Mouse (Mus musculus) thymus, postnatal 36 days (tissue): ENCODE measurements around the gene Derl2.

Experiments used
- DNase-seq, 2 experiments: peaks; one replicate each; pipeline ENCODE4 v3.0.0; 2022; ENCODE audit warnings: mixed read lengths in 2 of 2

Gene Derl2

DNA sequence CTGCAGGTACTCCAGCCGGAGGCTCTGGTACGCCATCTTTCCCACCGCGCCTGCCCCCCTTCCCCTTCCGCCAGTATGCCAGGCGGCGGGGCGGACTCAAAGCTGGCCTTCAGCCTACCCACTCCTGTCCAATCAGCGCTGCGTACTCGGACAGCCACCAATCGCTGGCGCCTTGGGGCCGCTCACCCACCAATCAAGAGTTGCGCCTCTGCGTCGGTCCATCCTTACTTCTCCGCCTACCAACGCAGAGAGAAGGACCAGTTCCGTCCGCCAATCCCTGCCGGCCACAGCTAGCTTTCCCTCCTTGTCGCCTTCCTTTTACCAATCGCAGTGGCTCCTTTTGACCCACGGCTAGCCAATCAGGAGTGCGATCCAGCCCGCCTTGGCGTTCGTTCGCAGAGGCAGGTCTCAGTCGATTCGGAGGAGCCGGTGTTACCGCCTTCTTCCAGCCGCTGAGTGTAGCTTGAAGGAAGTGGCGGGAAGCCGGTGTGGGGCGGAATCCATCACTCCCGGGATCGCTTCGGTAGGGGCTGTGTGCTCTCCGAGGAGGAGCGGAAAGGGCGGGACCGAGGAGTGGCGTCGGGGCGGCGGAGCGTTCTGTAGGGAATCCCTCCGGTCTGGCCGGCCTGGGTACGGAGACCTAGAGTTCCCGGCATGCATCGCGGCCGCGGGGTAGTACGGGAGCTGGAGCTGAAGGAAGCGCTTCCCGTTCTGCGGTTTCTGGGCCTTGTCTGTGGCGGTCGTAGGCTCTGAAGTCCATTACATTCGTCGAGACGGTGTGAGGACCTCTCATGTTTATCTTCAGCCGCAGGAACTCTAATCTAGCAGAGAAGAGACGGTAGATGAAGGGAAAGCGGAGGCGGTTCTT is at the start of gene Derl2, which contains the start of gene Mis12:
Gene Derl2, minus strand, starts transcription at position 641 of the 868 bp plus-strand sequence.
Gene Mis12, plus strand, starts transcription at position 411 of the 868 bp plus-strand sequence.
- peak; percentile 97 to 99 for DNase-seq

GRCm38 (mm10) chr11:71052554-71052953 is 32.9 kb upstream of the Derl2 start:
- no peak for DNase-seq

DNA sequence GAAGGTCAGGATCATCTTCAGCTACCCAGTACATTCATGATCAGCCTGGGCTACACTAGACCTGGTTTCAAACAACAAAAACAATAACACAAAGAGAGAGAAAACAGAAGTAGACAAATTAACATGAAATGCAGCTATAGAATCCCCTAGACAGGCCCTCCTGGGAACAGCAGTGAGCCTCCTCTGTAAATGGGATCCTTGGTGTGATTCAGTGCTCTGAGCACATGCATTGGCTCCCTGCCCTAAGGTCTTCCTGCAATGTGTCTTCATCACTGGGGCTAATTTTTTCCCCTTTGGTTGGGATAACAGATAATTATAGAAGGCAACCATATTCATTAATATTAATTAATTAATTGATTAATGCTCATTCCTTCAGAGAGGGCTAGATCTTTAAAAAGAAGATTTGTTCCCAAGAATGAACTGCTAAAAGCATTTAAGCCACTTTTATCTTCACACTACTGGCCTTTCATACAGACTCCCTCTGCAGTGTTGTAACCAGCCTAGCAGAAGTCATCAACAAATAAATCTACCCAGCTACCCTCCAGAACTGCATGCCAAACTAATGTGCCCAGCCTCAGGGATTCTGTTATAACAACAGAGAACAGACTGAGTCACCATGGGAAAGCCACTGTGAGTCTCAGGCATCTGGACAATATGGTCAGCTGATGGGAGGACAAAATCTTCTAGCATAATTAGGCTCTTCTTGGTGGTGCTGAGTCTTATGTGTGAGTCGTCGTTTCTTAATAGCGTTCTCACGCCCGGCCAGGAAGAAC is 20.1 kb upstream of the Derl2 start:
- DNase-seq, result no peak

- peak; percentile 2 to 11 for DNase-seq
Measured at GRCm38 (mm10) chr11:71033163-71033761, 13.6 kb upstream of the Derl2 start, which contains the start of gene 6330403K07Rik. 6330403K07Rik (minus strand) TSS chr11:71033513.

- no peak for DNase-seq
Measured at GRCm38 (mm10) chr11:71032491-71033162, 13.0 kb upstream of the Derl2 start.

DNA sequence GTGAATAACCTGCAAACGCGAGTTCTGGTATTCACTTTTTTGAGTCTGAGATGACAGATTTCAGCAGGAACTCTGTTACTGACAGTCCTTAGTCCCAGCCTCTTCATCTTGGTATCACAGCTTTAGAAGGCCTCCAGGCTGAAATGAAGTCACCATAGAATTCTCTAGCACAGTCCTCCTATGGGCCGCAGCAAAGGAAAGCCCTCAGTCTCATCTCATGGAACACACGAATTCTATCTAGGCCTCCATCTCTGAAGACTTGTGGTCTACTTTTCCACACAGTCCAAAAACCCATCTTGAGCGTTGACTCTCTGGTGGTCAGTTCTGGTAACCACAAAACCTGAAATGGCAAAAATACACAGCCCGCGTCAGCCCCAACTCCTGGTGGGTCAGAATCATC is 12.4 kb upstream of the Derl2 start:
- no peak for DNase-seq

- DNase-seq, result no peak
Measured at GRCm38 (mm10) chr11:71029403-71030118, 9.9 kb upstream of the Derl2 start.

DNA sequence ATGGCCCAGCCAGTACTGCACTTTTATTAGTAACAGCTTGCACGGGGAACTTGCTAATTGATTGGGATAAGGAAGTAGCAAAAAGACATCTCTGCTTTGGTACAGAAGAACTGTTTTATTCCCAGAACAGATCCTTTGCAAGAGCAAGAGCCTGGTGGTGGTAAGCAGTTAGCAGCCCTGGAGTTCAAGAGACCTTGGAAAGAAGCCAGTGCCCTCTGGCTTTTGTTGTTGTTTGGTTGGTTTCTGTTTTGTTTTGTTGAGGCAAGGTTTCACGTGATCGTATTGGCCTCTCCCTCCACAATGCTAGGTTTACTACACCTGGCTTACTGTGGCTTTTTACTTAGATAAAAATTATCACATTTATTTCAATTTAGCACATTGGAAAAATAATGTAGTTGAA is 8.6 kb upstream of the Derl2 start:
- no peak for DNase-seq

GRCm38 (mm10) chr11:71018416-71019200 is 1.0 kb downstream of the Derl2 start:
- no peak for DNase-seq

DNA sequence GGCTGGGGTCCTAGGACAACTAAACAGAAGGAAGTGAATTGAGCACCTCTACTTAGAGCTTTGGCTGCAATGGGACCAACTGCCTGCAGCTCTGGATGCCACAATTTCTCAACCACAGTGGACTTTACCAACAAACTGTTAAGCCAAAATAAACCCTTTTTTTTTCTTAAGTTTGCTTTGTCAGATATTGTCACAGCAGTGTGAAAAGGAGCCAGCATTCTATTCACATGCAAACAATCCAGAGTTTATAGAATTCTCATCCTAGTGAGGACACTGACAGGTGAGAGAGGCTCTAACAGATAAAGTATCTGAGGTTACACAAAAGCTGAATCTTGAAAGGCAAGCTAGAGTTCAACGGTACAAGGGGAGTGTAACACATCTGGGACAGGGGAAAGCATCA is 2.6 kb downstream of the Derl2 start:
- no peak for DNase-seq

GRCm38 (mm10) chr11:71012743-71013142 is 6.9 kb downstream of the Derl2 start:
- DNase-seq, result no peak

DNA sequence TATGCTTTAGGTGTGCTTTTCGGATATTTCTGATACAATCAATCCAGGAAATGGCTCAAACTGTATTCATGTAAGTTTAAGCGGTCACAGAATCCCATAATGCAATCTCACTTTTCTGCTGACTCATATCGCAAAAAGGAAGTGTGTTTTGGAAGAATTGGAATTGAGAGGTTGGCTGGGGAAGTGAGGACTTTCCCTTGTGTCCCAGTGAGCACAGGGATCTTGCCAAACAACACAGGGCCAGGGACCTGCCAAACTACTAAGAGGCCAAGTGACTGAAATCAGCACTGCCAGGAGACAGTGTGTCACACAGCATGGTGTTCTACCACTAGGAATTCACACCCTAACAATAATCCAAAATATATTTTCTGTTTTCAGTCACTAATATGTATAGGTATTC is 11.3 kb downstream of the Derl2 start:
- no peak for DNase-seq

DNA sequence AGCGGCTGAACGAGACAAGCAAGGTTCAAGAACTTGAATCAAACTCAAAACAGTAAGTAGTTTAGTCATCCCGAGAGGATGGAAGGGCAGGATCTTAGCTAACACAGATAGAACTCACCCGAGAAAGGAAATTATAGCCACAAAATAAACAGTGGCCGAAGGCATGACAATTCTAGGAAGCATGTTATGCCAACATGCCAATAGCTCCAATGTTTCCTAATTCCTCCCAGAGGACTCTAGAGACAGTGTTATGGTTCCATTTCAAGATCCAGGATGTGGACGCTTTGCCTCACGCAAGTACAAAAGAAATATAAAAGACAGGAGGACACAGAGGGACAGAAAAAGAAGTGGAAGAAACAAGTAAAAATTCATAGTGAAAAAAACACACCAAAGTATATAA is 11.8 kb downstream of the Derl2 start:
- DNase-seq, result no peak

DNA sequence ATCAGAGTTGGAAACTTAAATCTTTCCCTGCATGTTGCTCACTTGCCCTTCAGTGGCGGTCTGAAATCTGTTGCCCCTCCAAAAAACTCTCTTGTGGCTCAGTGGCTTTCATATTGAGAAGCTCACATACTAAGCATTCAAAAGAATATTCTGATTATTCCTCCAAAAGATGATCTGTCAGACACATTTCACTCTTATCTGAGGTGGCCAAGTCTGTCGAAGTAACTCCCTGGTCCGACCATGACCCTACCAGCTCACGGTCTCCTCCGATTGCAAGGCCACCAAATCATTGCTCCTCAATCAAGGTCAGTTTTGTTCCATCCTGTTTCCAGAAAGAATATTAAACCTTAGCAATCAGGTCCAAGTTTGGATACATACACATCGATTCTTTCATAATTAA is 12.6 kb downstream of the Derl2 start:
- DNase-seq, result no peak

DNA sequence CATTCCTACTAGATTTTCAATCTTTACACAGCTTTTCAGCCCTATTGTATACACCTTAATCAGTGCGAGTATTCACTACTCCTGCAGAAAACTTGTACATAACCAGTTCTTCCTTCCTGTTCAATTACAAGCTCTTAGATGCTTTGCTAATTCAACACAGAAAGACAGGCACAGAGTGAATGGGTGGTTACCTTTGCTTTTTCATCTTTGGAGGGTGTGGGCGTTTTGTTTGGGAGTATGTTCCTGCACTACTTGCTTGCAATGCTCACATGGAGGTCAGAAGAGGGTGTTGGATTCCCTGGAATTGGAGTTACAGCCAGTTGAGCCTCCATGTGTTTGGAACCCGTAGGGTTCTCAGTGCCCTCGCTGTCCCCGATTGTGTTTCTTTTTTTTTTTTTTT is 14.6 kb downstream of the Derl2 start:
- DNase-seq, result no peak

- peak; percentile 94 for DNase-seq
Measured at GRCm38 (mm10) chr11:71004316-71004773, 15.3 kb downstream of the Derl2 start, which contains the start of gene Dhx33. Dhx33 (minus strand) TSS chr11:71004437.

DNA sequence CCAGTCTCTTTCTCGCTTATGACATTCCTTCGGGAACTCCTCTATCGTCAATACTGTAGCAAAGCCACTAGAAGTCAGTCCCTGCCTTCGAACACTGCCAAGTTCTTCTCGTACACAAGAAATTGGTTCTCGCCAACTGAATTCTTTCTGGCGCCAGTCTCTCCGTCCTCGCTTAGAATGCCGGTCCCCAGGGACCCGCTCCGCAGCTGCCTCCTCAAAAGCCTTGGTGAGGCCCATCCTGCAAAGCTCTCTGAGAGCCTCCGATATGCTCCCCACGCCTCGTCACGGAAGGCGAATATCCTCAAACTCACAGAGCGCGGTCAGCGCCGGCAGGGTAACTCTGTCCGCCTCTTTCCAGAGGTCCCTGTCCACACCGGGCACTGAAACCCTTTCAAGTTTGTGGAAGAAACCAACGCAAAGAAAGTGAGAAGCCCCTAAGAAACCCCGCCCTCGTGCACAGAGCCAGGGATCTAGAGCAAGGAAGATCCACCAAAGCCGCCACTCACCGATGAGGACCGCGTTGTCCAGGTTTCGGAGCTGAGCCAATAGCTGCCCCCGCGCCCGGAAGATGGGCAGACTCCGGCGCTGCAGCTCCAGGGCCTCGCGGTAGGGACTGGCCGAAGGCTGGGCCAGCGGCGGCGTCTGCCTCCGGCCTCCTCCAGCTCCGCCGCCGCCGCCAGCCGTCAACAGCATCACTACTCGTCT is 15.9 kb downstream of the Derl2 start:
- no peak for DNase-seq

DNA sequence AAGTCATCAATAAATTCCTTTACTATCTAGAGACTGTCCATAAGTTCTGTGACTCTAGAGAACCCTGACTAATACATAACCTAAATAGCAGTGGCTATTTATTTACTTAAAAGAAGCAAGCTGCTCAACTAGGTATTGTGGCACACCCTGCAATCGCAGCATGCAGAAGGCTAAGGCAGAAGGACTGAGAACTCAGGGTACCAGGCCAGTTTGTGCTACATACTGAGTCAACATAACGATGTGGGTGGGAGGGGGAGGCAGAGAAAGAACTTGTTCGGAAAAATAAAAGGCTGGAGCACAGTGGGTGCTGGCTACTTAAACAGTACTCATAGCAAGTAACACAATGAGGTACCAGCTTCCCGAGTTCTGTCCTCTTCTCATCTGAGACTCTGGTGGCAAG is 18.5 kb downstream of the Derl2 start:
- DNase-seq, result no peak

GRCm38 (mm10) chr11:70982557-70983228 is 36.9 kb downstream of the Derl2 start, which contains the start of gene C1qbp:
C1qbp (minus strand) TSS chr11:70983026.
- DNase-seq, result peak; percentile 92 to 94

- DNase-seq, result no peak
Measured at GRCm38 (mm10) chr11:70982030-70982429, 37.6 kb downstream of the Derl2 start.
